In genomic region chr7:101662006-101662405, GRCm38 (mm10) we compare ENCODE assay signal across 13 mouse cellular contexts. TPM values are rescaled to one million over a fixed set of nuclear protein-coding genes. Genes with fewer than 3 reads are reported as not detected.
DNase-seq lines count a peak whose midpoint lies in the region; ATAC-seq and TF ChIP-seq lines count a peak whose summit lies in the region.
"Had no signal": no experiment of that assay in that cellular context is flagged by ENCODE, and none has a peak within 500 bp of the region (broad histone marks: within the 10 kb centered on the region; RNA-seq: fewer than 3 reads in every experiment).

No protein-coding gene starts in this region.

- in situ Hi-C loops in Patski (cut with MboI; ENCODE audit: low pct_unique_long_range_greater_than_20kb): loop anchor here (5.0 to 25.0 kb wide), 4 partner anchors 243 to 750 kb away; partner anchors contain the start of genes Lamtor1 and Tomt

- H3K4me3 ChIP-seq in kidney, adult 2 months (ENCODE audit: insufficient read depth, low read depth, low read length): no peak overlapping the region
- H3K4me3 ChIP-seq: erythroblast, embryonic 14.5 days; limb, embryonic 13.5 days had no signal

- 0 out of 2 replicates have a peak, but pooled peaks have one; percentile 9 for TF ChIP-seq CTCF in kidney, adult 2 months (conservative IDR thresholded peaks at IDR 0.05; ENCODE audit: insufficient read depth, insufficient read length, low read depth, low read length)
- TF ChIP-seq CTCF in Patski (IDR thresholded peaks at IDR 0.05): peak; percentile 67

- H3K4me1 ChIP-seq in kidney, adult 2 months (ENCODE audit: control insufficient read depth, insufficient read depth, low read length): peaks cover 2% of the 10 kb centered on the region; the same call in 1 of the 2 replicates

- H3K36me3 ChIP-seq in kidney, adult 2 months (ENCODE audit: control insufficient read depth, insufficient read depth, low read length): no peaks in the 10 kb centered on the region
- H3K36me3 ChIP-seq: limb, embryonic 13.5 days had no signal

- WGBS in kidney, adult 2 months: 85% methylated on average over 1 of the region's 1 CpGs

- no peak for ATAC-seq in Patski
- no peak for ATAC-seq in cerebellum, adult (ENCODE audit: insufficient number of reproducible peaks, low FRiP score, low TSS enrichment)

- no peak overlapping the region for H3K27ac ChIP-seq in kidney, adult 2 months (ENCODE audit: insufficient read depth, low read depth, low read length)
- H3K27ac ChIP-seq: limb, embryonic 13.5 days had no signal

- CTCF ChIA-PET in Patski (lab: Charles Lee): interaction anchor here (1.3 to 3.9 kb wide), 2 partner anchors 8 to 12 kb away, joined by 5 to 26 read pairs; no protein-coding TSS in a partner anchor

- intact Hi-C loops in left cerebral cortex, postnatal 4 days (cut with DNase I): loop anchor here (10.0 kb wide), 1 partner anchor 233 kb away; no protein-coding TSS in a partner anchor

- no peak for TF ChIP-seq POLR2A in kidney, adult 2 months (IDR thresholded peaks at IDR 0.05; ENCODE audit: low read depth, low read length)

- POLR2A ChIA-PET in Patski (lab: Charles Lee): no interaction called here

- no peaks in the 10 kb centered on the region for H3K27me3 ChIP-seq in kidney, adult 2 months (replicated peaks; ENCODE audit: control insufficient read depth, insufficient read depth, low read length)
- H3K27me3 ChIP-seq in Patski: no peaks in the 10 kb centered on the region
- H3K27me3 ChIP-seq: limb, embryonic 13.5 days had no signal

- no peak for DNase-seq in kidney, adult 2 months
- no peak for DNase-seq in kidney, adult 9 months
- peak; percentile 27 for DNase-seq in retina, postnatal 1 day
- DNase-seq in retina, embryonic 14.5 days (ENCODE audit: low spot score): no peak
- no peak for DNase-seq in Patski (ENCODE audit: low read depth, low spot score)
- DNase-seq in left cerebral cortex, postnatal 4 days: no peak
- DNase-seq: adrenal gland, postnatal 36 days; kidney, postnatal 25 days; layer of hippocampus, postnatal 36 days; lung, postnatal 4 days had no signal

RNA-seq across cellular contexts. Expression of gene Clpb, which starts 1.4 kb away (rescaled TPM):
- 64.8 and 84.9 TPM in 2 replicates for polyA plus RNA-seq in kidney, adult 2 months (2012; rRNA removed)
- polyA plus RNA-seq in Patski (2021): 49.5 TPM
- total RNA-seq in left cerebral cortex, postnatal 4 days (2021): 10 to 100 TPM; 43.4 to 45.2 TPM
